Mouse (Mus musculus) lung, adult 10 weeks (tissue): Measurements from ENCODE around the gene Catsper1. TPM values are rescaled to one million over a fixed set of nuclear protein-coding genes. Genes with fewer than 3 reads are reported as not detected.

Experiments
- polyA plus RNA-seq: library from polyadenylated mRNA; stranded (reverse); fragments of 350-450 nt; fragmentation: Illumina TruSeq; extraction: RNeasy Lipid Tissue Mini Kit (QIAGEN cat#74804); gene quantifications from one replicate; pipeline ENCODE4 v1.2.3, GENCODE M21; 2014; ENCODE audit warnings: low read depth, low replicate concordance; ENCODE audit not compliant: insufficient read depth

The Catsper1 gene
- polyA plus RNA-seq, result not detected

GRCm38 (mm10) chr19:5335441-5335840, at the start of gene Catsper1:
TSS of gene Catsper1 (plus strand) at chr19:5335741.

GRCm38 (mm10) chr19:5294972-5295735, 40.4 kb upstream of the Catsper1 start, which contains the start of gene Sf3b2:
TSS of gene Sf3b2 (minus strand) at chr19:5295455.

GRCm38 (mm10) chr19:5297903-5298800, 37.4 kb upstream of the Catsper1 start, which contains the start of gene Gal3st3:
TSS of gene Gal3st3 (plus strand) at chr19:5298331.

GRCm38 (mm10) chr19:5349502-5349873, 13.9 kb downstream of the Catsper1 start, which contains the start of gene Cst6:
TSS of gene Cst6 (minus strand) at chr19:5349574.

GRCm38 (mm10) chr19:5366175-5367052, 30.9 kb downstream of the Catsper1 start, which contains the start of gene Eif1ad:
TSS of gene Eif1ad (plus strand) at chr19:5366741.

GRCm38 (mm10) chr19:5367053-5367359, 31.5 kb downstream of the Catsper1 start, which contains the start of gene Banf1:
TSS of gene Banf1 (minus strand) at chr19:5367168.

GRCm38 (mm10) chr19:5388588-5389242, 53.2 kb downstream of the Catsper1 start, which contains the start of gene Sart1:
TSS of gene Sart1 (minus strand) at chr19:5388703.

Other genes starting within 250 kb of the Catsper1 start
- gene Yif1a, start 247.2 kb upstream of the Catsper1 start, polyA plus RNA-seq, result 52.8 TPM
- gene Cnih2, start 237.2 kb upstream of the Catsper1 start, polyA plus RNA-seq, result 0.18 TPM
- gene Rab1b, start 228.7 kb upstream of the Catsper1 start, polyA plus RNA-seq, result 117 TPM
- gene Klc2, start 217.2 kb upstream of the Catsper1 start, polyA plus RNA-seq, result 12.7 TPM
- 9.4 TPM for gene Pacs1, start 62.6 kb upstream of the Catsper1 start, polyA plus RNA-seq
- 93.1 TPM for gene Sf3b2, start 40.3 kb upstream of the Catsper1 start, polyA plus RNA-seq
- gene Gal3st3, start 37.4 kb upstream of the Catsper1 start, polyA plus RNA-seq, result 0.28 TPM
- 2.3 TPM for gene Cst6, start 13.8 kb downstream of the Catsper1 start, polyA plus RNA-seq
- gene Eif1ad, start 31.0 kb downstream of the Catsper1 start, polyA plus RNA-seq, result 13.4 TPM
- 139 TPM for gene Banf1, start 31.4 kb downstream of the Catsper1 start, polyA plus RNA-seq
- gene Sart1, start 53.0 kb downstream of the Catsper1 start, polyA plus RNA-seq, result 63.0 TPM
- gene Tsga10ip, start 66.8 kb downstream of the Catsper1 start, polyA plus RNA-seq, result not detected
- gene Drap1, start 89.2 kb downstream of the Catsper1 start, polyA plus RNA-seq, result 391 TPM
- 34.1 TPM for gene AI837181, start 89.4 kb downstream of the Catsper1 start, polyA plus RNA-seq
- 0.17 TPM for gene Fosl1, start 111.8 kb downstream of the Catsper1 start, polyA plus RNA-seq
- gene Ccdc85b, start 122.2 kb downstream of the Catsper1 start, polyA plus RNA-seq, result 15.3 TPM
- gene Fibp, start 124.9 kb downstream of the Catsper1 start, polyA plus RNA-seq, result 62.7 TPM
- gene Ctsw, start 132.8 kb downstream of the Catsper1 start, polyA plus RNA-seq, result 9.0 TPM
- gene Efemp2, start 138.2 kb downstream of the Catsper1 start, polyA plus RNA-seq, result 41.2 TPM
- 24.5 TPM for gene Mus81, start 152.7 kb downstream of the Catsper1 start, polyA plus RNA-seq
- gene Cfl1, start 154.7 kb downstream of the Catsper1 start, polyA plus RNA-seq, result 601 TPM
- gene 1700020D05Rik, start 168.0 kb downstream of the Catsper1 start, polyA plus RNA-seq, result not detected
- 5.9 TPM for gene Snx32, start 174.8 kb downstream of the Catsper1 start, polyA plus RNA-seq
- gene Ovol1, start 224.9 kb downstream of the Catsper1 start, polyA plus RNA-seq, result 0.69 TPM
- gene Ap5b1, start 232.3 kb downstream of the Catsper1 start, polyA plus RNA-seq, result 3.3 TPM